Mouse (Mus musculus) intestine, embryonic 16.5 days (tissue): ENCODE results near the gene Fars2. TPM values are rescaled to one million over a fixed set of nuclear protein-coding genes. Genes with fewer than 3 reads are reported as not detected.
A peak's percentile ranks its signal among the peaks of the same experiment; 100 is the strongest.

Source experiments
- ATAC-seq: fragments of 200-750 bp; cut with Nextera tagmentation; 2 replicates; pipeline ENCODE4 v1.8.0; 2017; ENCODE audit warnings: moderate TSS enrichment, moderate library complexity
- H3K27ac ChIP-seq: fragments of 300-500 bp; sonication (generic); 2 replicates; pipeline ENCODE4 v1.5.1; 2014; ENCODE audit warnings: mild to moderate bottlenecking, low read length
- H3K27me3 ChIP-seq: fragments of 300-500 bp; sonication (generic); replicated peaks from 2 replicates; pipeline ENCODE4 v1.6.1; 2014; ENCODE audit warnings: low read length, control low read depth, mixed read lengths; ENCODE audit not compliant: control insufficient read depth, insufficient read depth
- H3K36me3 ChIP-seq: fragments of 300-500 bp; sonication (generic); 2 replicates; pipeline ENCODE4 v1.6.1; 2014; ENCODE audit warnings: low read length, control low read depth; ENCODE audit not compliant: control insufficient read depth, insufficient read depth
- H3K4me1 ChIP-seq: fragments of 300-500 bp; sonication (generic); 2 replicates; pipeline ENCODE4 v1.6.1; 2014; ENCODE audit warnings: low read length, control low read depth, mixed read lengths; ENCODE audit not compliant: control insufficient read depth, insufficient read depth
- H3K4me2 ChIP-seq: fragments of 300-500 bp; sonication (generic); 2 replicates; pipeline ENCODE4 v1.6.1; 2014; ENCODE audit warnings: low read depth, low read length, control low read depth
- H3K4me3 ChIP-seq: fragments of 300-500 bp; sonication (generic); 2 replicates; pipeline ENCODE4 v1.5.1; 2014; ENCODE audit warnings: mild to moderate bottlenecking, low read length
- H3K9ac ChIP-seq: fragments of 300-500 bp; sonication (generic); 2 replicates; pipeline ENCODE4 v1.6.1; 2014; ENCODE audit warnings: low read depth, low read length
- H3K9me3 ChIP-seq: fragments of 300-500 bp; sonication (generic); 2 replicates; pipeline ENCODE4 v1.6.1; 2016; ENCODE audit warnings: low read length, control low read depth; ENCODE audit not compliant: control insufficient read depth
- WGBS: fragments of 180-500 bp; shearing (Covaris S2); extraction: QIAGEN DNeasy Blood & Tissue Kit; methylation state at CpG from one replicate; pipeline ENCODE4 v1.1.7; 2014; 5-methylcytosine and 5-hydroxymethylcytosine counted together
- polyA plus RNA-seq: library from polyadenylated mRNA; unstranded; fragments of >200 nt; fragmentation: Nextera tagmentation; extraction: Ambion mirVana; gene quantifications from 2 replicates; pipeline ENCODE4 v1.2.1, GENCODE M21; 2015

The Fars2 gene
- polyA plus RNA-seq, 1 experiment from 2014 or later: 48.2 TPM

- ATAC-seq: no peak
- Histone ChIP-seq H3K4me2 (no peak overlapping the region), H3K4me3 (no peak overlapping the region), H3K4me1 (no peaks in the 10 kb centered on the region), H3K27me3 (no peaks in the 10 kb centered on the region), H3K9ac (no peak overlapping the region), H3K27ac (no peak overlapping the region), H3K9me3 (no peaks in the 10 kb centered on the region), H3K36me3 (no peaks in the 10 kb centered on the region)
- 75% methylated on average over 3 of the region's 3 CpGs for WGBS
Observed at GRCm38 (mm10) chr13:36552522-36553246, 435.5 kb downstream of the Fars2 start.

GRCm38 (mm10) chr13:36553247-36553642 is 436.0 kb downstream of the Fars2 start:
- H3K27me3 ChIP-seq: no peaks in the 10 kb centered on the region
- H3K4me3 ChIP-seq: no peak overlapping the region
- 66% methylated on average over 5 of the region's 5 CpGs for WGBS
- no peak overlapping the region for H3K9ac ChIP-seq
- no peaks in the 10 kb centered on the region for H3K36me3 ChIP-seq
- no peak overlapping the region for H3K4me2 ChIP-seq
- no peak for ATAC-seq
- no peaks in the 10 kb centered on the region for H3K9me3 ChIP-seq
- no peak overlapping the region for H3K27ac ChIP-seq
- H3K4me1 ChIP-seq: no peaks in the 10 kb centered on the region

- WGBS: 67% methylated on average over 1 of the region's 1 CpGs
- Histone ChIP-seq H3K4me3 (no peak overlapping the region), H3K9ac (no peak overlapping the region), H3K27me3 (no peaks in the 10 kb centered on the region), H3K4me1 (no peaks in the 10 kb centered on the region), H3K27ac (no peak overlapping the region), H3K9me3 (no peaks in the 10 kb centered on the region), H3K36me3 (no peaks in the 10 kb centered on the region), H3K4me2 (no peak overlapping the region)
- ATAC-seq: no peak
Observed at GRCm38 (mm10) chr13:36554743-36555142, 437.5 kb downstream of the Fars2 start.

DNA sequence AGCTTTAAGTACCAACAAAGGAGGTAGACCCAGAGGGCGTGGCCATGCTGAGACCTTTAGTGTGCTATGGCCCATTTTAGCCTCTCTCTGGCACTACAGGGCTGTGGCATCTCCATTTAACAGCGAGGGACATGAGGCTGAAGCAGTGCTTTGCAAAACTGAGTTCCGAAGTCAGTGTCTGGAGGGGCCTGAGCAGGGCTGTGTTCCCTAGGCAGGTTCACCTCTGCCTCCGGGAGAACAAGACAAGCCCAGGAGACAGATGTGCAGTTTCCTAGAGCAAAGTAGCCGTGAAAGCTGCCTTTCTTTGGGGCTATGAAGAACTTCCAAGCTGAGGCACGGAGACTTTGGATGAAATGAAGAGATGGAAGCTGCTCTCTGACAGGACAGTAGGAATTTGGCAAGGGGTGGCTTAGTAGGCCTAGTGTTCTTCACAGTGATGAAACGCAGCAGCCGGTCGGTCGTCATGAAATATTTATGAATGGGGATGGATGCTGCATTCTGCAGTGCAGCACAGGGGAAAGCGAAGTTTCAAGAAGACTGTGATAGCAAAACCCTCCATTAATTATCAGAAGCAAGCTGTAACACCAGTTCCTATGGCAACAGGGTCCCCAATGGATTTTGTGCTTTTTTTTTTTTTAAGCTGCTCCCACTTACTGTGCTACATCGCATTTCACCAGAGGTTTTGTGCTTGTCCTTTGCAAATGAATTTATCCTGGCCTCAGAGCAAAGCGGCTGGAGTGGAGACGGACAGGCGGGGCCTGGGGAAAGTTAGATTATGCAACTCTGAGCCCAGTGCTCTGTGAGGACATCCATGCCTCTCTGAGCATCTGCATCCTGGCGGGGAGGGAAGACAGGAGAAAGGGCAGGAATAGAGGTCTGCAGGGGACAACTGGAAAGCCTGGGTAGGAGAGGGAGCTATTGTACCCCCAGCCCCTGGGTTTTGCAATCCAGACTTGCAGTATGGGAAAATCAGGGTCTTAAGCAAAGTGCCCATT is 445.5 kb downstream of the Fars2 start:
- Histone ChIP-seq H3K9ac (no peak overlapping the region), H3K27me3 (no peaks in the 10 kb centered on the region), H3K4me2 (no peak overlapping the region), H3K9me3 (no peaks in the 10 kb centered on the region), H3K27ac (no peak overlapping the region), H3K4me3 (no peak overlapping the region), H3K4me1 (no peaks in the 10 kb centered on the region), H3K36me3 (no peaks in the 10 kb centered on the region)
- 46% methylated on average over 16 of the region's 16 CpGs for WGBS
- peak; percentile 60; the same call in 1 of the 2 replicates for ATAC-seq

GRCm38 (mm10) chr13:36564764-36565315 is 447.6 kb downstream of the Fars2 start:
- Histone ChIP-seq H3K27ac (no peak overlapping the region), H3K4me1 (no peaks in the 10 kb centered on the region), H3K4me3 (no peak overlapping the region), H3K9me3 (no peaks in the 10 kb centered on the region), H3K4me2 (no peak overlapping the region), H3K27me3 (no peaks in the 10 kb centered on the region), H3K36me3 (no peaks in the 10 kb centered on the region), H3K9ac (no peak overlapping the region)
- no peak for ATAC-seq
- WGBS: 49% methylated on average over 6 of the region's 6 CpGs

DNA sequence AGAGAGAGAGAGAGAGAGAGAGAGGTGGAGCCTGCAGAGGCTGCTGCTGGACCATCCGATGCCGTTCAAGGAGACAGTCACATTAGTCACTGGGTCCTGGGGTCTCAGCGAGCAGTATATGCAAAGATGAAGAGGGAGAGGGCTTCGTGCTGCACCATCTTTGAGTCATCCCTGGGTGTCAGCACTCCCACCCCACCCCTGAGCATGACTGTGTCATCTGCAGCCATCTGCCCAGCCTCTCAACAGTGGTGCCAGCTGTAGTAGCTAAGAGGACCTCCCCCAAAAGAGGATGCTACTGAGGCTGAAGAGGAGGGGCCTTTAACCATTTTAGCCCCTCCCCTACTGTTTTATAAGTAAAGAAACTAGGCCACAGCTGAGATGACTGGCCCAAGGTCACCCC is 459.6 kb downstream of the Fars2 start:
- H3K9me3 ChIP-seq: no peaks in the 10 kb centered on the region
- H3K36me3 ChIP-seq: no peaks in the 10 kb centered on the region
- no peak overlapping the region for H3K27ac ChIP-seq
- no peak overlapping the region for H3K9ac ChIP-seq
- 0 out of 2 replicates have a peak, but pooled peaks cover 4% of the 10 kb centered on the region for H3K4me1 ChIP-seq
- H3K27me3 ChIP-seq: no peaks in the 10 kb centered on the region
- 57% methylated on average over 4 of the region's 4 CpGs for WGBS
- no peak for ATAC-seq
- no peak overlapping the region for H3K4me2 ChIP-seq
- H3K4me3 ChIP-seq: no peak overlapping the region

- Histone ChIP-seq H3K4me1 (0 out of 2 replicates have a peak, but pooled peaks cover 4% of the 10 kb centered on the region), H3K27me3 (no peaks in the 10 kb centered on the region), H3K27ac (no peak overlapping the region), H3K4me2 (peak overlapping the region; percentile 83), H3K4me3 (no peak overlapping the region), H3K9ac (0 out of 2 replicates have a peak overlapping the region, but pooled peaks have one; percentile 69), H3K9me3 (no peaks in the 10 kb centered on the region), H3K36me3 (no peaks in the 10 kb centered on the region)
- WGBS: 46% methylated on average over 7 of the region's 7 CpGs
- ATAC-seq: peak; percentile 41
Observed at GRCm38 (mm10) chr13:36577916-36578568, 460.8 kb downstream of the Fars2 start.

DNA sequence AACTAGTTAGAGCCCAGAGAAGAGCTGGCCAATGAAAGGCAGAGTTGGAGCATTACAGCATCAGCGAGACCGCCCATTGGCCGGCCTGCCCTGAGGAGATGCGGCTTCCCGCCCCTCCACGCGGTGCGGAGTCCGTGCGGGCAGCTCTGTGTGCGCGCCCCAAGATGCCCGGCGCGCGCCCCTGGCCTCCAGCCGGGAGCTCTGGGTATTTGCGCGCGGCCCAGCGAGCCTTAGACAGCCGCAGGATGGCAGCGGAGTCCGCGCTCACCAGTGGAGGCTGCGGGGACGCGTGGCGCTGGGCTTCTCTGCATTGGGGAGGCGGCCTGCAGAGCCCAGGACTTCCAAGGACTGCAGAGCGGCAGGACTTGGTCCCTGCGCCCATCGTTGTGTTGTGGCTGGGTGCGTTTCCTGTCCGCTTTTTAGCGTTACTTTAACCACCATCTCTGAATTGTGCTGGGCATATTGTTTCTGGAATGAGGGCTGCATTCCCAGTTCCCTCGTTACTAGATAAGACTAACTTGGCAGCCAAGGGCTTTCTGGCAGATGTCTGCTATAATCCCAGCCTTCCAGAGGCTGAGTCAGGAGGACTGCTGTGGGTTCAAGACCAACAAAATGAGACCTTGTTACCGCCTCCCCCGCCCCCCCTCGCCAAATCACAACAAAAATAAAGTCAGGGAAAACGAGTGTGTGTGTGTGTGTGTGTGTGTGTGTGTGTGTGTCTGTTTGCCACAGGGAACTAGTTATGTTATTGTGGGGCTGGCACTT is 461.5 kb downstream of the Fars2 start:
- Histone ChIP-seq H3K27me3 (no peaks in the 10 kb centered on the region), H3K4me2 (peak overlapping the region; percentile 83), H3K36me3 (no peaks in the 10 kb centered on the region), H3K4me3 (peak overlapping the region; percentile 55), H3K9me3 (no peaks in the 10 kb centered on the region), H3K27ac (no peak overlapping the region), H3K4me1 (peaks cover 9% of the 10 kb centered on the region; the same call in 1 of the 2 replicates), H3K9ac (peak overlapping the region; percentile 69)
- peak; percentile 96 for ATAC-seq
- WGBS: under 1% methylated on average over 41 of the region's 41 CpGs
